Mouse (Mus musculus) heart, embryonic 15.5 days (tissue): ENCODE measurements around the gene Gadd45a. TPM values are rescaled to one million over a fixed set of nuclear protein-coding genes. Genes with fewer than 3 reads are reported as not detected.
"Not testable (repeated sequence)": the region's sequence is repeated elsewhere in the genome, so short reads cannot be mapped to it uniquely, and the experiment has no call there.

Experiments
- ATAC-seq: fragments of 200-750 bp; cut with Nextera tagmentation; replicated peaks from 2 replicates; pipeline ENCODE4 v1.8.0; 2017; ENCODE audit warnings: low read depth, moderate TSS enrichment; ENCODE audit not compliant: insufficient number of reproducible peaks, insufficient read depth, low FRiP score
- H3K27ac ChIP-seq: fragments of 300-500 bp; sonication (generic); 2 replicates; pipeline ENCODE4 v1.5.1; 2015; ENCODE audit warnings: mild to moderate bottlenecking, inconsistent platforms
- H3K27me3 ChIP-seq: fragments of 300-500 bp; sonication (generic); 2 replicates; pipeline ENCODE4 v1.6.1; 2015; ENCODE audit warnings: inconsistent platforms
- H3K36me3 ChIP-seq: fragments of 300-500 bp; sonication (generic); 2 replicates; pipeline ENCODE4 v1.6.1; 2015; ENCODE audit warnings: mild to moderate bottlenecking, inconsistent platforms
- H3K4me1 ChIP-seq: fragments of 300-500 bp; sonication (generic); replicated peaks from 2 replicates; pipeline ENCODE4 v1.6.1; 2015; ENCODE audit warnings: inconsistent platforms
- H3K4me2 ChIP-seq: fragments of 300-500 bp; sonication (generic); 2 replicates; pipeline ENCODE4 v1.6.1; 2015; ENCODE audit warnings: inconsistent platforms, mild to moderate bottlenecking, moderate library complexity
- H3K4me3 ChIP-seq: fragments of 300-500 bp; sonication (generic); 2 replicates; pipeline ENCODE4 v1.5.1; 2015; ENCODE audit warnings: mild to moderate bottlenecking, inconsistent platforms
- H3K9ac ChIP-seq: fragments of 300-500 bp; sonication (generic); 2 replicates; pipeline ENCODE4 v1.6.1; 2015; ENCODE audit warnings: mild to moderate bottlenecking, inconsistent platforms
- H3K9me3 ChIP-seq: fragments of 300-500 bp; sonication (generic); replicated peaks from 2 replicates; pipeline ENCODE4 v1.6.1; 2016; ENCODE audit warnings: inconsistent platforms
- WGBS: fragments of 180-500 bp; shearing (Covaris S2); methylation state at CpG from one replicate; pipeline ENCODE4 v1.1.7; 2015; ENCODE audit warnings: mixed read lengths; 5-methylcytosine and 5-hydroxymethylcytosine counted together
- polyA plus RNA-seq: library from polyadenylated mRNA; unstranded; fragments of >200 nt; fragmentation: Nextera tagmentation; extraction: Ambion mirVana; gene quantifications from 2 replicates; pipeline ENCODE4 v1.2.1, GENCODE M21; 2015

The Gadd45a gene
- polyA plus RNA-seq, 1 experiment from 2014 or later: 5.5 TPM

DNA sequence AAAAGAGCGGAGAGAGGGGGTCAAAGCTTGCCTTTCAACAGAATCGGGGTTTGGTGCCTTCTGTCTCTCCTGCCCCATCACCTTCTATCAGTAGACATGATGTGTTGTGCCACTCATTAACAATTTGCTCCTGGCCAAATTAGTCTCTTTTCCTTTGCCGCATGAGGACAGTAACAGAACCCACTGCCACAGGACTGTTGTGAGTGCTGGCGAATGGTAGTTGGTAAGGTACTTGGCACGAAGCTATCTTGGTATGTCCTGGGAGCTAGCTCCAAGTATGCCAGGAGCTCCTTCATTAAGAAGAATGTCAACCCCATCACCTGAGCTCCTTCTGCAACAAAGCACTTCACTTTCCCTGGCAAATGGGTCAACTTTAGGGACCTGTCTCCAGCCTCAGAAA, 6.4 kb downstream of the Gadd45a start:
- Histone ChIP-seq H3K36me3 (no peaks in the 10 kb centered on the region), H3K27ac (no peak overlapping the region), H3K9me3 (no peaks in the 10 kb centered on the region), H3K4me2 (no peak overlapping the region), H3K4me1 (peaks cover 7% of the 10 kb centered on the region), H3K27me3 (no peaks in the 10 kb centered on the region), H3K9ac (no peak overlapping the region), H3K4me3 (no peak overlapping the region)
- ATAC-seq: no peak
- WGBS: 68% methylated on average over 5 of the region's 5 CpGs

DNA sequence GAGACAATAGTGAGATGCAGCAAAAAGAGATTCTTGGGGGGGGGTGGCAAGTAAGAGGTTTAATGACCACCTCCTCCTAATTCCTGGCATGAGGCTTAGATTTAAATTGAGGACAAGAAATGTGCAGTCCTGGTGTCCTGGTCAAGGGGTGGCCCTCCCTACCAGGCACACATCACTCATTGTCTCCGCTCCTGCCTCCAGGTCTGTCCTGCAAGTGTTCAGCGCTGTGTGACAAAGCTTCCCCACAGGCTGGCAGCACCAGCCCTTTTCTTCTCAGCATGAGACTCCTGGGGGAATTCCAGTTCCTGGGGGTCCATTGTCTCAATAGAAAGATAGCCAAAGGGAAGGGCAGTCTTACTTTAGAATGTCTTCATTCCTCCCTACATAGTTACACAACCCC, 6.8 kb downstream of the Gadd45a start:
- H3K4me2 ChIP-seq: no peak overlapping the region
- H3K4me3 ChIP-seq: no peak overlapping the region
- no peak for ATAC-seq
- peaks cover 2% of the 10 kb centered on the region; the same call in 1 of the 2 replicates for H3K4me1 ChIP-seq
- no peak overlapping the region for H3K27ac ChIP-seq
- H3K9ac ChIP-seq: no peak overlapping the region
- no peaks in the 10 kb centered on the region for H3K27me3 ChIP-seq
- 32% methylated on average over 2 of the region's 2 CpGs for WGBS
- no peaks in the 10 kb centered on the region for H3K36me3 ChIP-seq
- H3K9me3 ChIP-seq: no peaks in the 10 kb centered on the region

DNA sequence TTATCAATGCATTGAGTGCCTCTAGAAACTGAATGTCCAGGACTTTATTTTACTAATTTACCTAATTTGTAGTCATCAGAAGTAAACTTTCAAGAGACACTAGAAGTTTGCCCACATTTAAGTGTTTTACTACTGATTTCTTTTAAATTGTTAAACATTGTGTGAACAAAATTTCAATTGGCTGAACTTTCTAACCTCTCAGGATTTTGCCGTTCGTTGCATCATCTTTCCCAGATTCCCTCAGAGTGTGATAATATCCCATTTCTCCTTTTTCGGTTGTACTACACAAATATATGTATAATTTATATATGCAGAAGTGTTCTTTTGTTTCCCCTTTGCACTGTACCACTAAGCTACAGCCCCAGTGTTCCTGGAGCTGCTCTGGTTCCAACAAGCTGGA, 7.3 kb downstream of the Gadd45a start:
- Histone ChIP-seq H3K36me3 (no peaks in the 10 kb centered on the region), H3K4me1 (no peaks in the 10 kb centered on the region), H3K9me3 (no peaks in the 10 kb centered on the region), H3K4me3 (no peak overlapping the region), H3K27me3 (no peaks in the 10 kb centered on the region), H3K27ac (no peak overlapping the region), H3K4me2 (no peak overlapping the region), H3K9ac (no peak overlapping the region)
- WGBS: 35% methylated on average over 3 of the region's 3 CpGs
- no peak for ATAC-seq

DNA sequence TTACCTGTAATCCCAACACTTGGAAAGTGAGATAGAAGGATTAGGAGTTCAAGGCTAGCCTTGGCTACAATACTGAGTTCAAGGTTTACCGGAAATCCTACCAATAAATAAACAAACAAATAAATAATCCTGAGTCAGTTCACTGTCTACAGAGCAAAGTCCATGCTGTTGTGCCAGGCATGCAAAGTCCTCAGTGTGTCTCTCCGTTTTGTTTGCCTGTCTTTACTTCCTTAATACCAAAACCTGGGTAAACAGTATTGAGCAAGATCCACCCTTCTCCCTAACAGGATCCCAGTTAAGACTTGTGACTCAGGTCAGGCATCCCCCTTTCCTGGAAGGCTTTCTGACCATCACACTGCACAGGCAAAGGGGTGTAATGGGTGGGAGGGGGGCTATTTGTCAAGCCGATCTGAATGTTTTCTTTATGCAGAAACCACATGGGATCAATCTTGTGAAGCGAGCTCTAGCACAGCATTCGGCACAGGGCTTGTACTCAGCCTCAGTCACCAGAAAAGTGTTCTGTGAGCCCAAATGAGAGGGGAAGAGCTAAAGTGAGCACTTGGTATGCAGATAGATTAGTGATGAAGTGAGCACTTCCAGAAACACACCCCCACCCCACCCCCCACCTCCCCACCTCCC, 7.8 kb downstream of the Gadd45a start:
- Histone ChIP-seq H3K4me2 (no peak overlapping the region), H3K4me1 (no peaks in the 10 kb centered on the region), H3K27ac (no peak overlapping the region), H3K9me3 (no peaks in the 10 kb centered on the region), H3K4me3 (no peak overlapping the region), H3K9ac (no peak overlapping the region), H3K36me3 (no peaks in the 10 kb centered on the region), H3K27me3 (no peaks in the 10 kb centered on the region)
- 40% methylated on average over 5 of the region's 5 CpGs for WGBS
- no peak for ATAC-seq

DNA sequence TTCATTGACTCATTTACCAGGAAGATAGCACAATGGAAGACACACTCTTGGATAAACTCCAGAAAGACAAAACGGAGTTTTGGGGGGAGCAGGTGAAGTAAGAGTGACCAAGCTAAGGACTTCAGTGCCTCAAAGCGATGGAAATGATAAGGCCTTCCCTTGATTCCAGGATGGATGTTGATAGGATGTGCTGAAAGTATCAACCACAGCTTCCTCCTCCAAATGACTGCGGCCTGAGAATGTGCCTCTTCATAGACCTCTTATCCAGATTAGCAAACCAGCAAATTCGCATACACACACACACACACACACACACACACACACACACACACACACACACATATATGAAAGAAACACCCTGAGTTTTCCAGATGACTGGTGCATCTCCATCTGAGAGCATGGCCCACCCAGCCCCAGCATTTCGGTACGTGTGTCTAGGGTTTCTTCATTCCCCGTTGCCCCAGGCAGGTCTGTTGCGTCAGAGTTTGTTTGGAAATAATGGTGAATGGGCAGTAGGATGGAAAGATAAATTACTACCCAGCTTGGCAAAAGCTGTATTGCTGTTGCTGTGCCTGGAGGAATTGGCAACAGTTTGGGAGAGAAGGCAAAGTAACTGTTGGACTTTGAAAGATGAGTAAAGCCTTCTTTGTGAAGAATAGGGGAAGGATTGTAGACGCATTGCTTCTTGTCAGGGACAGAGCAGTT, 9.7 kb downstream of the Gadd45a start:
- H3K27ac ChIP-seq: no peak overlapping the region
- no peak overlapping the region for H3K9ac ChIP-seq
- H3K4me3 ChIP-seq: no peak overlapping the region
- H3K27me3 ChIP-seq: no peaks in the 10 kb centered on the region
- no peak for ATAC-seq
- 69% methylated on average over 9 of the region's 9 CpGs for WGBS
- no peaks in the 10 kb centered on the region for H3K4me1 ChIP-seq
- H3K9me3 ChIP-seq: no peaks in the 10 kb centered on the region
- H3K4me2 ChIP-seq: no peak overlapping the region
- H3K36me3 ChIP-seq: no peaks in the 10 kb centered on the region

DNA sequence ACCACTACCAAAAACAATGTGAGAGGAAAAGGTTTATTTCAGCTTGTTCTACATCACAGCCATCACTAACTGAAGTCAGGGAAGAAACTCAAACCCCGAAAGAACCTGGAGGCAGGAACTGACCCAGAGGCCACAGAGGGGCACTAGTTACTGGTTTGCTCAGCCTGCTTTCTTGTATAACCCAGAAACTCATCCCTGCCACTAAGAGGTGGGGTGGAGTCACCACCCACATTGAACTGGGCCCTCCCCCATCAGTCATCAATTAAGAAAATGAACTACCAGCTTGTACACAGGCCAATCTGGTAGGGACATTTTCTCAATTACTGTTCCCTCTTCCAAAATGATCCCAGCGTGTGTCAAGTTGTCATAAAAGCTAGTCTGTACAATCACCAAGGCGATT, 10.6 kb downstream of the Gadd45a start:
- Histone ChIP-seq H3K9ac (no peak overlapping the region), H3K4me3 (no peak overlapping the region), H3K36me3 (no peaks in the 10 kb centered on the region), H3K4me1 (no peaks in the 10 kb centered on the region), H3K4me2 (no peak overlapping the region), H3K27ac (no peak overlapping the region), H3K9me3 (no peaks in the 10 kb centered on the region), H3K27me3 (no peaks in the 10 kb centered on the region)
- ATAC-seq: no peak
- 82% methylated on average over 3 of the region's 3 CpGs for WGBS

DNA sequence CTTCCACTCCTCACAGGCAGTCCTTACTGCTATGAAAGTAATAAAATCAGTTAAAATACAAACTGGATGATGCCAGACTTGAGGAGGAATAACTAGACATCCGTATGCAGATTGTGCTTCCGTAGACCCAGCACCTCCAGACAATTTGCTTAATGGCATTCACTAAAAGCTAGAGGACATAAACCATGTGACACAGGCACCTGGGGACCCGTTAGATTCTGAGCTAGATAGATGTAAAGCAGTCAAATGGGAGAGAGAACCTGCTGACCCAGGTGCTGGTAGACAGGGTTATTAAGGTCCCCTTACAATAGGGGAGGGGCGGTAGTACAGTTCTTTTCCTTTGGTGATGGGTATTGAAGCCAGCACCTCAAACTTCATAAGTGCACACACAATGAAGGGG, 13.5 kb downstream of the Gadd45a start:
- no peaks in the 10 kb centered on the region for H3K4me1 ChIP-seq
- no peak overlapping the region for H3K4me2 ChIP-seq
- no peak overlapping the region for H3K27ac ChIP-seq
- no peaks in the 10 kb centered on the region for H3K27me3 ChIP-seq
- H3K4me3 ChIP-seq: no peak overlapping the region
- no peaks in the 10 kb centered on the region for H3K9me3 ChIP-seq
- H3K9ac ChIP-seq: no peak overlapping the region
- H3K36me3 ChIP-seq: no peaks in the 10 kb centered on the region
- no peak for ATAC-seq
- WGBS: 81% methylated on average over 4 of the region's 4 CpGs

DNA sequence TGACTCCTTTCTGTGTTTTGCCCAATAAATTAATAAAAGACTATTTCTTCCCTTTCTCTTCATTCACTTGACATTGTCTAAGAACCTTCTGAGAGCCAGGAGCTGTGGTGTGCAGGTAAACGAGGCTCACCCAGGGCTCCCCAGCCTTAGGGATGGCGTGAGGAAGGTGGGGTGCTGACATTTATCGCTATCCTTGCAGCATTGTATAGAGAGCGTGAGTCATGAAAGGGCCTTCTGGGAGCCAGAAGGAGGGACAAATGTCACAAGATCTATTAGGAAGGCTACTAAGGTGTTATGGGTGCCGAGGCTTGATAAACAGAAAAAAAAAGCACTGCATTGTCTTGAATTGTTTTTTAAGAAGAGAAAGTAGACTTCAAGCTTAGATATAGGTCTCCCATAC, 15.9 kb downstream of the Gadd45a start:
- WGBS: 83% methylated on average over 5 of the region's 5 CpGs

DNA sequence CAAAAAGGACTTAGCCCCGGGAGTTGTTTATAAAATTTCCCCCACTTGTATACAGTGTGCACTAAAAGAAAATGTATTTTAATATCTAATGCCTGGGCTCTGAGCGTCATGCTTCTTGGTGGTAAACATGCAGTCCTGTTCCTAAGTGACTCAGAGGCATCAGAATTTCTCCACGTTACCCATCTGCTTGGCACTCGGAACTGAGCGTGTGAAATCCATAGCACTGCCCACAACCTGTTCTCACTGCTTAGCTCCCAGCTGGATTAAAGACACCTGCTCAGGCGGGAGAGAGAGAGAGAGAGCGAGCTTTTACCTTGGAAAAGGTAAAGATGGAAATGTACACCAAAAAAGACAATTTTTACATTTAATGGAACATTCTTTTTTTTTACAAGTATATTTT, 18.3 kb downstream of the Gadd45a start:
- H3K36me3 ChIP-seq, H3K27me3 ChIP-seq, H3K9me3 ChIP-seq, H3K4me3 ChIP-seq, H3K4me1 ChIP-seq, ATAC-seq, H3K27ac ChIP-seq, H3K4me2 ChIP-seq, H3K9ac ChIP-seq: not testable (repeated sequence)
- 84% methylated on average over 7 of the region's 7 CpGs for WGBS

More for the DNA sequence above, 15.9 kb downstream of the Gadd45a start:
- no peak for ATAC-seq
- peaks cover 1% of the 10 kb centered on the region for H3K4me1 ChIP-seq
- H3K36me3 ChIP-seq: peaks cover 5% of the 10 kb centered on the region
- no peaks in the 10 kb centered on the region for H3K9me3 ChIP-seq
- no peak overlapping the region for H3K9ac ChIP-seq
- no peak overlapping the region for H3K27ac ChIP-seq
- no peak overlapping the region for H3K4me3 ChIP-seq
- no peaks in the 10 kb centered on the region for H3K27me3 ChIP-seq
- H3K4me2 ChIP-seq: no peak overlapping the region

DNA sequence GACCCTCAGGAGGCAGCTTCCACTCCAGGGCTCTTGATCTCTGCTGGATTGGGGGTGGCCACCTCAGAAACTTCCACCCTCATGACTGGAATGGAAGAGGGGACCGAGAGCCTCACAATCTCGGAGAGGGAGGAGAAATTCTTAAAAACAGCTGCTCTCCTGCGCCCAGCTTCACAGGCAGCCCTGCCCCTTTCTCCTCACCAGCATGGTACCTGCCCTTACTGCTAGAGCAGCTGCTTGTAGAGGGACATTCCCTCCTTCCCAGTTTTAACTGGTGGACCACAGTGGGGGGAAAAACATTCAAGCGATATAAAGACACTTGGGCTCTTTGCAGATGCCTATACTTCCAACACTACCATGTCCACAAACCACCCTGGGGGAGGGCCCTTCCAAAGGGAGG, 18.9 kb downstream of the Gadd45a start:
- H3K36me3 ChIP-seq: peaks cover 5% of the 10 kb centered on the region
- H3K4me3 ChIP-seq: no peak overlapping the region
- H3K27me3 ChIP-seq: no peaks in the 10 kb centered on the region
- no peak for ATAC-seq
- peaks cover 8% of the 10 kb centered on the region for H3K4me1 ChIP-seq
- WGBS: 75% methylated on average over 4 of the region's 4 CpGs
- H3K4me2 ChIP-seq: no peak overlapping the region
- no peak overlapping the region for H3K9ac ChIP-seq
- H3K9me3 ChIP-seq: no peaks in the 10 kb centered on the region
- H3K27ac ChIP-seq: no peak overlapping the region

DNA sequence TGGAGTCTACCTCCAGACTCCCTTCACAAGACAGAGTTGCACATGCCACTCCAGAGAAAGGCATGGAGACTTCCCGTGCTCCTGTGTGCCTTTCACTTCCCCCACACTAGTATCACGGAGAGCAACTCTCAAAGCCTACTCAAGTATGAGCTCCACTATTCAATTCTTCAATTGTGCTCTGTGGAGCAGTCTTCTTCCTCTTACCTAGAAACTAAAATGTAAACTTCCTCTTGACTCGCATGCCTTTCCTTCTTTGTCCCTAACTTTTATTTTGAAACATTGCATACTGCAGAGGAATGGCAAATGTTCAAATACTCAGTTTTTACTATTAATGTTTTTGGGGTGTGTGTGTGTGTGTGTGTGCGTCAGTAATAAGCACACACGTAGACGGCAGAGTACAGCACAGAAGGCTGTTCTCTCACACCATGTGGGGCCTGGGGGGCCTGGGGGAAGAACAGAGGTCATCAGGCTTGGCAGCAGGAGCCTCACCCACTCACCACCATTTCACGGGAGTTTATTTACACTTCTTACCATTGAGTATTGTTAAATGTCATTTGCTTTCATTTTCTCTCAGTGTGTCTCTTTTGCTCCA, 20.6 kb downstream of the Gadd45a start:
- H3K4me3 ChIP-seq: no peak overlapping the region
- H3K27ac ChIP-seq: no peak overlapping the region
- peaks cover 5% of the 10 kb centered on the region for H3K36me3 ChIP-seq
- ATAC-seq: no peak
- H3K9me3 ChIP-seq: no peaks in the 10 kb centered on the region
- H3K4me1 ChIP-seq: peaks cover 8% of the 10 kb centered on the region
- no peak overlapping the region for H3K9ac ChIP-seq
- H3K27me3 ChIP-seq: no peaks in the 10 kb centered on the region
- WGBS: 63% methylated on average over 7 of the region's 7 CpGs
- no peak overlapping the region for H3K4me2 ChIP-seq
